Mouse (Mus musculus): ENCODE results near the gene Syn3.
"Not testable (repeated sequence)": the region's sequence is repeated elsewhere in the genome, so short reads cannot be mapped to it uniquely, and the experiment has no call there.

The Syn3 gene

DNA sequence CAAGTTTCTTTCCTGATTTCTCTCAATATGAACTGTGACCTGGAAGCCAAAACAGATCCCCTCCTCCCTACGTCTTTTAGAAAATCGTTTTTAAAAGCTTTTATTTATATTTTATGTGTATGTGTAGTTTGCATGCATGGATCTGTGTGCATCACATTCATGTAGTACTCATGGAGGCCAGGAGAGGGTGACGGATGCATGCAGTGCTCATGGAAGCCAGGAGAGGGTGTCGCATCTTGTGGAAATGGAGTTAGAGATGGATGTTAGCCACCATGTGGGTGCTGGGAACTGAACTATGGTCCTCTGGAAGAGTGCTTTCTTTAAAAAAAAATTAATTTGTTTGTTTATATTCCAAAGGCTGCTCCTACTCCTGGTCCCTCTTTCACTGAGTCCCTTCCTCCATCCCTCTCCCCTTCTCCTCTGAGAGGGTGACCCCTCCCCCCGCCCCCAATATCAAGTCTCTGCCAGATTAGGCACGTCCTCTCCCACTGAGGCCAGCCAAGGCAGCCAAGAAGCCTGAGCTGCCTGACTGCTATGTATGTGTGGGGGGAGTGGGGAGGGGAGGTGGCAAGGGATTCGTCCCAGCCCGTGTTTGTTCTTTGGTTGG is 442.3 kb downstream of the Syn3 start:
- DNase-seq (ENCODE audit: low read depth, low spot score) = no peak

DNA sequence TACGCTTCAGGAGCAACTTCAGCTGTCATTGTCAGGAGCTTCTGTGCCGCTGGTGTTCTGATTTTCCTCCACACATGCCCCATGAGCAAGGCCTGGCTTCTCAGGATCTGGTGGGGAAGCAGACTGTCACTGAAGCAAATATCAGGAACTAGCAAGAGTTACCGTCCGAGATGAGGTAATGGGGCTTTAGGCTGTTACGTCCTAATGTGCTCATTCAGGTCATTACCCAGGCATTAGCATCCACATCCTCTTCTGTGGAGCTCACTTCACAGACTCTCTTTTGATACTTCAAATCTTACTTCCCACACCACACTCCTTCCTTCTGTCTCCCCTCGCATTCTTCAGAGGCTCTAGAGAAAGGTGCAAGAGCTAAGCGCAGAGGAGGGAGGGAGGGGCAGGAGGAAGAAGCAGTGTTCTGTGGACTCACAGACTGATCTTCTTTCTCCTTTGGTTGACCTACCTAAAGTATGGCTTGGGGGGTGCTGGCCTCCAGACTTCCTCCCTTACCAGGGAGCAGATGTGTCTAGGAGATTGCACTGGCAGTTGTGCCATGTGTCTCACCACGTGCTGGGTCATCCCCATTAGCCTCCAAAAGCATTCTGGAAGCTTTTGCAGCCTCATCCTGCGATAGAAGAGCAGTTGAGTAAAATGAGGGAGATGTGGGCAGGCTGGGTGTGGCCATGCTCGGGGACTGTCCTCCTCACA is 445.7 kb downstream of the Syn3 start:
- DNase-seq (ENCODE audit: low read depth, low spot score) = no peak

DNA sequence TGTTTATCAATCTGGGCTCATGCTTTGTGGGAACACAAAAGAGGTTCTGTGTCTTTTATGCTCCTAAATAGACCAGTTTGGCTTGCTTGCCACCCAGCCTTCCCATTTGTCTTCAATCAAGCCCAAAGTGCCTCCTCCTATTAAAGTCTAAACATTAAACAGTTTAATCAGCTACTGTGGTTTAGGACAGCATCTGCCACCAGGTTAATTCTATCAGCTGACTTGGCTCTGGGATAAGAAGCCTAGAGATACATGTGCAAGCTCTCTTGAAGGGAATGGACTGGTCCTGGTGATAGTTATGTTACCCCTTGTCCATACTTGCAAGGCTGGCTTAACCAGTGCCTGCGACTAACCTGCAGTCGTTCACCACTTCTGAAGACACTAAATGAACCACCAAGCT is 448.2 kb downstream of the Syn3 start:
- no peak for DNase-seq (ENCODE audit: low read depth, low spot score)

DNA sequence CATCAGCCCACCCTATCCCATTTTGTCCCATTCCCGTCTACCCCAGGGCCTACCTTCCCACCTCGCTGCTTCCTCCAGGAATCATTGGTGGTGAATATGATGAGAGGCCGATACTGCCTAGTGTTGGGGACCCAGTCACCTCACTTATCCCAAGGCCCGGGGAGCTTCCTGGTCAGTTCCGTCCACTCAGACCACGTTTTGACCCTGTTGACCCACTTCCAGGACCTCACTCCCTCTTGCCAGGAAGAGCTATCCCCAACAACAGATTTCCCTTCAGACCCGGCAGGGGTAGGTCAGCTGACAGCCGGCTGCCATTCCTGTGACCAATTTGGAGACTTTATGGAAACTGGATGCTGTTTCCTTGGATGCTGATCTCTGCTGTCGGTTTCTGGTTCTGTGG is 450.9 kb downstream of the Syn3 start:
- no peak for DNase-seq (ENCODE audit: low read depth, low spot score)

DNA sequence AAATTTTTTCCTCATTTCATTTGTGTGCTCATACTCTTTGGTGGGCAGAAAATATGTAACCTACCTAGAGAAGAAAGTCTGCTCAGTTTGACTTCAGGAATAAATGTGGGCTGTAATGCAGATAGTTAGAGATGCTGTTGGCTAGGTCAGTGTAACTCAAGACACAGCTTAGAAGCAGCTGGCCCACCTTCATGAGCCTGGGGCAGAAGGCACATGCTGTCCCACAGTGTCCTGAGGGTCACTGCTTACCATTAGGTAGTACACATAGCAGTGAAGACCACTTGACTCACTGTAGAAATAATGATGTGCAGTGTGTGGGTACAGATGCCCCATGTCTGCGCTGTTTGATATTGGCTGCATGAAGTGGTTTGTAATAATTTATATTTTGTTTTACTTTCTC is 452.3 kb downstream of the Syn3 start:
- no peak for DNase-seq (ENCODE audit: low read depth, low spot score)

DNA sequence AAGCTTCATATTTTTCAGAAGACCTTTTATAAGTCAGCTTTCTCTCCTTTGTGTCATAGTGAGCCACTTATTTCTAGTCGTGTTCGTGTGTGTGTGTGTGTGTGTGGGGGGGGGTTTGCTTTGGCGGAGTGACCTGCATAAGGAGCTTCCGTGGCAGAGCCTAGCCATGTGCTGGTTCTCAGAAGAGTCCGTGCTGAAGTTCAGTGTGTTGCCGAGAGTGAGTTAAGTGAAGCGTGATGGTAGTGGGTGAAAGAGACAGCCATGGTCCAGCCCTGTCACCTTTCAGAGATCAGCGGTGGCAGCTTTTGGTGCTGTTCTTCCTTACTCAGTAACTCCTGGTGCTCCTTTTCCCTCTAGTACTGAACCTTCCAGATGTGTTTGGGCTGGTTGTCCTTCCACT is 454.6 kb downstream of the Syn3 start:
- DNase-seq (ENCODE audit: low read depth, low spot score) = no peak

DNA sequence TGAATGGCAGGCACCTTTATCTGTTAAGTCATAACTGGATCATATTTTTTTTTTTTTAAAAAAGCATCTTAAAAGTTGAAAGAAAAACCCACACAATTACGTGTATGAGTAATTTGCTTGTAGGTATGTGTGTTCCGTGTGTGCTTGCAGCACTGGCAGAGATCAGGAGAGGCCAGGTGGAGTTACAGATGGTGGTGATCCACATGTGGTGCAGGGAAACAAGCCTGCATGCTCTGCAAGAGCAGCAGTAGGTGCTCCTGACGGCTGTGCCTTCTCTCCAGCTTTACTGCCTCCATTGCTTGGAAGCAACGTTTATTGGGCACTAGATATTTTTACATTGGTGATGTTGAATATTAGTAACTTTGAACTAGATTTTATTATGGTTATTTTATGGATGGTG is 455.0 kb downstream of the Syn3 start:
- DNase-seq (ENCODE audit: low read depth, low spot score) = no peak

DNA sequence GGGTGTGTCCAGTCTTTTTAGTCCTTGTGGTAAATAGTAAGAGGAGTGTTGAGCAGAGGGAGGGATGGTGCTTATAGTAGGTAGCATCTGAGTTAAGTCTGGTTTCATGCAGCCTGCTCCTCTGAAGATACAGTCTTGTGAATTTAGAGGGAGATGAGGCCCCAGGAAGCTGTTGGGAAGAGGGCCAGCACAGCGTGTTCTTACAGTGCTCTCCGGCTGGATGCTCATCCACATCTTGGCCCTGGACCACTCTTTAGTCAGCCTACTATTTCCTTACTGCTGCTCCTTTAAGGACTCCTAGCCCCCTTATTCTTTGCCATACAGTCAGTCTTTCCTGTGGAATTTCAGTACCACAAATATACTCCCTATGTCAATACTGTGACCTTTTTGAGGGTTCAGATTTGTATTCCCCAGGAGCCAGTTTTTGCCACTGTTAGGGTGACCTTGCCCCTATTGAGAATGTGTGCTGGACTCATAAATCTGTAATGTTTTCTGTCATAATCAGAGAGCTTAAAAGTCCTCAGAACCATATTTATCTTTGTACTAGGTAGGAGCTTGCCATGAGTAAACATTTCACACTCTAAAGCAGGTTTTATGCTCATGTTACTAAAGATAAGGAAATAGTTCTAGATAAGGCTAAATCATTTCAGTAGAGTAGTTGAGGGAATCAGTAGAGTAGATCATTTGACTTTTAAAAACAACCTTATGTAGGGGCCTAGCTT is 464.5 kb downstream of the Syn3 start:
- no peak for DNase-seq (ENCODE audit: low read depth, low spot score)

DNA sequence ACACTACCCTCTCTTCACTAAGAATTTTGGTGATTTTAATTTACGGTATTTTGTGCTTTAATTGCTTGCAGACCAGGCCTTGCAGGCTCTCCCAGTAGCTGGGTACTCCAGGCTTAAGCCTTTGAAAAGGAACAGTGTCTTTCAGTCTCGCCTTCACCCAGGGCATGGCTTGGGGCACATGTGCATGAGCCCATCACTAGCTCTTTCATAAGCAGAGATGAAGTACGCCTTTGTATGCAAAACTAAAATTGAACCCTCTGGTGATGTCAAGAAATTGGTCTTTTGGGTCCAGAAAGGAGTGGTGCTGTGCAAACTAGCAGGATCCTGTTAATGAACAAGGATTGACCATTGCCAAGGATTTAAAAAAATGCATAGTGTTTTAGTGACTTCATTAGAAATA is 466.2 kb downstream of the Syn3 start:
- peak; percentile 15 for DNase-seq (ENCODE audit: low read depth, low spot score)

DNA sequence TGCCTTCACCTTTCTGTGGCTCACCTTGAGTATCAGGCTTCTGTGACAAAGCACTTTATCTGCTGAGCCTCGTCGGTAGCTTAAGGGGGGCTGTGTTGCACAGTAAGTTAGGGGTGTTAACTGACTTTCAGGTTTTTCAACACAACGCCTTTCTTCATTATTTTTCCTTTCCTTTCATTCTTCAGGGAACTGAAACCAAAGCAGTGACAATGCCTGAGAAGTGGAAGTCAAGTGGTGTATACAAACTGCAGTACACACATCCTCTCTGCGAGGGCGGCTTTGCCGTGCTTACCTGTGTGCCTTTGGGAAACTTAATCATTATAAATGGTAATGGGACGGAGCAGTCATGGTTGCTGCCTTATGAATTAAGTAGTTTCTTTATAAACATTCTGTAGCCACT is 468.0 kb downstream of the Syn3 start:
- no peak for DNase-seq (ENCODE audit: low read depth, low spot score)

DNA sequence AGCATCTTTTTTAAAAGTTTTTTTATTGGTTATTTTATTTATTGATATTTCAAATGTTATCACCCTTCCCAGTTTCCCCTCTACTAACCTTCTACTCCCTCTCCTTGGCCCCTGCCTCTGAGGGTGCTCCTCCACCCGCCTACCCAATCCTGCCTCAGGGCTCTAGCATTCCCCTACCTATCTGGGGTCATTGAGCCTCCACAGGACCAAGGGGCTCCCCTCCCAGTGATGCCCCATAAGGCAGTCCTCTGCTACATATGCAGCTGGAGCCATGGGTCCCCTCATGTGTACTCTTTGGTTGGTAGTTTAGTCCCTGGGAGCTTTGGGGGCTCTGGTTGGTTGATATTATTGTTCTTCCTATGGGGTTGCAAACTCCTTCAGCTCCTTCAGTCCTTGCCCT is 471.9 kb downstream of the Syn3 start:
- not testable (repeated sequence) for DNase-seq (ENCODE audit: low read depth, low spot score)

DNA sequence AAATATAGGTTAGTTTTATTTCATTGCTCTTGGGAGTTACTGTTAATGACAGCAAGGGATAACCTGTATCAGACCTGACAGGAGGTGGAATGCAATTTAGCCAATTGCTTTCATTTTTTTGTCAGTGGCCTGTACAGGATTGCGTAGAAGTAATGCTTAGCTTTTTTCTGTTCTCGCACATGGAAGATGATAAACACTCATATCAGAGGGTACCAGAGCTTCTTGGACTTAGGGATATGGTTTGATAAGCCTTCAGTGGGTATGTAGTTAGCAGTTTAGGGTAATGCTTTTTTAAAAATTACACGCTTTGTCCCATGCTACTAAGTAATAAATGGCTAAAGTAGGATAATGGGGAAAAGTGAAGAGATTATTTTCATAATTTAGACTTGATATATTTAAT is 472.3 kb downstream of the Syn3 start:
- no peak for DNase-seq (ENCODE audit: low read depth, low spot score)

DNA sequence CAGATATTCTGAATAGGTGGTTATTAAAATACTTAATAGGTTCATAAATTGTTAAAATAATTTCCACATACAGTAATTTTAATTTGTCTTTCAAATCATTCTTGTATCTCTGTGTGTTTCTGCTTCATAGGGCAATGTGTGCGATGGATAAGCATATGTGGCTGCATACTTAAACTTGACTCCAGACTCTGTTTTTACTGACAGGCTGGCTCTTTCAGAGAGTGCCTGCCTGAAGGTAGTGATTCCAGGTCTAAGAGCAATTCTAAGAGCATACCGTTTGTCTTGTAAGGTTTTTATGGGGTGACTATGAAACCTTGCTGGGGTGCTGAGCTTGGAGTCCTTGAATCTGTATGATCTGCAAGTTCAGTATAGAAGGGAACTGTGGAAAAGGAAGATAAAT is 472.8 kb downstream of the Syn3 start:
- DNase-seq (ENCODE audit: low read depth, low spot score) = no peak

DNA sequence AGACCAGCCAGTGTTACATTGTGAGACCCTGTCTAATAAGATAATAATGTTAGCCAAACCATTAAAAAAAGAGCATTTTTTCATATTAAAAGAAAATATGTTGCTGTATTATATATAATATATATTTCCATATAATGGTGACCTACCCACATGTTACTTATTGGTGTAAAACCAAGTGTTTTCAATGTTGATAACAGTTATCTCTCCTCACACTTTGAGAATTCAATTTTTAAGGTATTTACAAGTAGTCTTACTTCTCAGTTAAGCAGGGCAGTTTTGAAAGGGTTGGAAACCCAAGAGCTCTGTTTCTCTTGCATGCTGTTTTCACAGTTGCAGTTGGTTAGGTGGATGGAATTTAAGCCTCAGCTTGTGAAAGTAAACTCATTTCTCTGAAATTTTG is 475.5 kb downstream of the Syn3 start:
- no peak for DNase-seq (ENCODE audit: low read depth, low spot score)

DNA sequence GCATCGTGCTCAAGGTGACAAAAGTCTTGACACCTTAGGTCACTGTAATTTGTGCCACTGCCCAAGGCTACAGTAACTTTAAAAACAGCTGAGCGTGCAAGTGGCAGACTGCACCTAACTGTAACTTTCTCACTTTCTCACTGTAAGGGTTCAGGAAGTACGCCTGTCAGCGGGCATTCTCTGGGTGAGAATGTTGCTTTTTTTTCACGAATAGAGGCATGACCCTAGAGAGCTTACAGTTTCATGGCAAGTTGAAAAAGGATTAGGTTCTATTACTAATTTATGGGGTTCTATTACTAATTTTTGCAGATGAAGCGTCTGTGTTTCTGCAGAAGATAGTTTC is 476.3 kb downstream of the Syn3 start:
- no peak for DNase-seq (ENCODE audit: low read depth, low spot score)

DNA sequence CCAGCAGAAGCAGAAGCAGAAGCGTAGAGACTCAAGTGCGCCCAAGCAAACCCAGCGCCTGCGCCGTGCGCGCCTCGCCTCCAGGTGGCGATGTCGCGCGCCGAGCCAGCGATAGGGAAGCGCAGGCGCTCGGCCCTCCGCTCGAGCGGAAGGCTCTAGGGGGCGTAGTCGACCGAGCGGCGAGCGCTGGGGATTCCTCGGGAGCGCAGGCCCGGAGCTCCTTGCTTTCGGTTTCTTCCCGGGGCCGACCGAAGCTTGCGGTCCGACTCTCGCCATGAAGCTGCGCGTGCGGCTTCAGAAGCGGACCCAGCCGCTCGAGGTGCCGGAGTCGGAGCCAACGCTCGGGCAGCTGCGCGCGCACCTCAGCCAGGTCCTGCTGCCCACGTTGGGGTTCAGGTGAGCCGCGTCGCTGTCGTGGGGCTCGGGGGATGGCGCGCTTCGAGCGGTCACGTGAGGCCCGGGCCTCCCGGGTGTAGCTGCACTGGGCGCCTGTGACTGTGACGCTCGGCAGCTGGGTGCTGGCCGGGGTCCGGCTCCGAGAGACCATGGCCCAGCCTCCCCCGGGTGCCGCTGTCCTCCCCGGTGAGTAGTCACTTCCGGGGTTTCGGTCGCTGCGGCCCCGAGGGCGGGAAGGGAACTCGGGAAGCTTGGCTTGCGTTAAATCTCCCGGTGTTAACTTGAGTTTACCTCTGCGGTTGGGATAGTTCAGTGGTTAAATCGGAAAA is 476.8 kb downstream of the Syn3 start, which contains the start of gene Fbxo7:
TSS of gene Fbxo7 (plus strand) at position 224 of the 725 bp plus-strand sequence.
- peak; percentile 92 for DNase-seq (ENCODE audit: low read depth, low spot score)

DNA sequence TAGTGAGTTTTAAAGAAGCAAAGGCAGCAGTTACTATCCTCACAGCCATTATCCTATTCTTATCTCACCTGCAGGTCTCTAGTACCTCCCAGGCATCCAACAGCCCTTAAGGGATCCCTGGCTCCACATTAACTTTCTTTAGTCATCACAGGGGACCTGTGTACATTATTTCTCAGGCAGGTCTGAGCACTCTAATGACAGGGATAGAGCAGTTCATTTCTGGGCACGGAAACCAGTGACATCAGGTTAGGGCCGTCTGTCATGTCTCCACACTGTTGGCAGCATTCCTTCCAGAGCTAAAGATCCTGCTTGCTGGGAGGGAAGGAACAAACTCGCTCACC is 477.3 kb downstream of the Syn3 start:
- DNase-seq (ENCODE audit: low read depth, low spot score) = no peak

DNA sequence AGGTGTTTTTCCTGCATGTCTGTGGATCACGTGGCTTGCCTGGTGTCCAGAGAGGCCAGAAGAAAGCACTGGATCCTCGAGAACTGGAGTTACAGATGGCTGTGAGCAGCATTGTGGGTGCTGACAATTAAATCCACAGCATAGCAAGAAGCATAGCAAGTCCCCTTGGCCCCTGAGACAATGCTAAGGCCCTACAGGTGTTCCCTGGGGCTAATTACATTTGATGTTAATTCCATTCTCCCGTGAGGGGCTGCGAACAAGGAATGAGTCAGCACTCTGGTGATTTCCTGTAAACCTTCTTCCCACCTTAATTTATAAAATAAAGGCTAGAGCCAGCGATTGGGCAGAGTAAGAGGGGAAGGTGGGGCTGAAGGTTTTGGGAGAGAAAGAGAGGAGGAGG is 479.9 kb downstream of the Syn3 start:
- no peak for DNase-seq (ENCODE audit: low read depth, low spot score)

DNA sequence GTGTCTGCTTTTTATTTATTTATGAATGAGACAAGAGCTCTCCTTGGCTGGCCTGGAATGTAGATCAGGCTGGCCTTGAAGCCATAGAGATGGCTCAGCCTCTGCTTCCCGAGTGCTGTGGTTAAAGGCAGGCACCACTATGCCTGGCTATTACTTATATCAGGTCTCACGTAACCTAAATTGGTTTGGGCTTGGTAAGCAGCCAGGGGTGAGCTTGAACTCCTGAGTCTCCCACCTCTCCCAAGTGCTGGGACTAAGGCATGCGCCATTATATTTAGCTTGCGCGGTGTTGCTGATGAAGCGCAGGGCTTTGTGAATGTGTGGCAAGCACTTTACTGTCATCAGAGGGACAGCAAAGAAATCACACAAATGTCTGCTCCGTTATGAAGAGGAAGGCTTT is 480.9 kb downstream of the Syn3 start:
- no peak for DNase-seq (ENCODE audit: low read depth, low spot score)

DNA sequence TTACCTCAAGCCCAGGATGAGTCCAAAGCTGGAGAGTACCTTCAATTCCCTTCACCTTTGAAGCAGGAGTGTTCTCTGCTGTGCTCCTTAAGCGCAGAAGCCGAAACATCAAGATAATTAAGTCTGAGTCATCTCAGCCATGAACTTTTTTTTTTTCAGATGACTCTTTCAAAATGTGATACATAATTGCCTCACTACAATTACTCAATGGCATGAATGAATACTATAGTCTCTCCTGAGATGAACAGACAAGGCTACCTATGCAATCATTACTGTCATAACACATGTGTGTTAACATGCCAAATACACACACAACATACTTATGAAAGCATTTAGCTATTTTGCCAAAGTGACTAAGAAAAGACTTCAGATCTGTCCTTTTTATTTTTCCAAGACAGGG is 486.9 kb downstream of the Syn3 start, which contains the start of gene Bpifc:
TSS of gene Bpifc (minus strand) at position 115 of the 400 bp plus-strand sequence.
- DNase-seq (ENCODE audit: low read depth, low spot score) = no peak

DNA sequence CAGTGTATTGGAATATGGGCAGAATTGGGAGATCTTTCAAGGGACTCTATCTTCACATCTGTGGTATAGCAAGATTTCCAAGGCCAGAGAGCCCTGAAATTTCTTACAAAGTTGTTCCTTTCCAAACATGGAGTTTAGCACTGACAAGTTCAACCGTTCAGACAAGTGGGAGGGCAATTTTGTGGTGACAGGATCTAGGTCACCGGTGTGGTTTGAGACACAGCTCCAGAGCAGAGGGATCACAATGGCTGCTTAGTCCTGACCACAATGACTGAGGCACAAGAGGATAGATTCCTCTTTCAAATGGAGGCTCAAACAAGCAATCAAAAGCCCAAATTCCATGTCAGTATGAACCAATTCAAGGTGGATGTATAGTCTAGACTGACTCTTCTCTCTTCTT is 487.5 kb downstream of the Syn3 start:
- no peak for DNase-seq (ENCODE audit: low read depth, low spot score)

DNA sequence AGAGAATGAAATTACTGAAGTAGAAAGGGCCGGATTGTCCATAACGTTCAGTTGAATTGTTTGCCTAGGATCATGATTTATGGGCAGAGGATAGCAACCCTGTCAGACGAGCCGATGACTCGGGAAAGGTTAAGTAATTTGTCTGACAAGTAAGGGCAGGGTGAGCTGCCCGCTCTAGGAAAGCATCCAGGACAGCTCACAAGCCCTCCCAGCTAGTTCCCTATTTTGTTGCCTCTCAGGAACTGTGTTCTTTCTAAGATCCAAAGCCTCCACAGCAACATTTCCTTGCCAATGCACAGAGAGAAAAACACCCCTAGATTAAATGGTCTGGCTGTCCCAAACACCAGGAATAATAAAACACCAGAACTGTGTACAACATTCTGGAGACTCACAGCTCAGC is 488.1 kb downstream of the Syn3 start:
- no peak for DNase-seq (ENCODE audit: low read depth, low spot score)

DNA sequence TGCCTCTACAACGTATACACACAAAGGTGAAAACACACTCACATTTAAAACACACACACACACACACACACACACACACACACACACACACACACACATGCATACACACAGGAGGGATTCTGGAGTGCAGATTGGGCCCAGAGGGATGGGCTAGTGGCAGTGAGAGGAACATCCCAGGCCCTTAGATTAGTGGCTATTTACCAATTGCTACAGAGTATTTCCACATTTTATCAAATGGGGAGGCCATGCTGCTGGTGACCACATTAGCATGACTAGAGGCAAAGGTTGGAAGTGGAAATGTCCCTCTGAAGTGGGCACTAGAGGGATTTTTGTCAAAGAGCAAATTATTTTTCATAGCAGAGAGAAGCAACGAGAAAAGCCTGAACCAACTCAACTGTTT is 489.0 kb downstream of the Syn3 start:
- no peak for DNase-seq (ENCODE audit: low read depth, low spot score)

Data from mesoderm, embryonic 11.5 days (tissue).